Mouse (Mus musculus) midbrain, embryonic 12.5 days (tissue): ENCODE measurements around the gene Sgms2. TPM values are rescaled to one million over a fixed set of nuclear protein-coding genes. Genes with fewer than 3 reads are reported as not detected.

Experiments
- ATAC-seq: fragments of 200-750 bp; cut with Nextera tagmentation; 2 replicates; pipeline ENCODE4 v1.8.0; 2017; ENCODE audit warnings: low read depth, moderate TSS enrichment, moderate library complexity; ENCODE audit not compliant: low FRiP score
- H3K27ac ChIP-seq: fragments of 300-500 bp; sonication (generic); replicated peaks from 2 replicates; pipeline ENCODE4 v1.5.1; 2016; ENCODE audit warnings: mild to moderate bottlenecking
- H3K27me3 ChIP-seq: fragments of 300-500 bp; sonication (generic); 2 replicates; pipeline ENCODE4 v1.6.1; 2016; ENCODE audit warnings: mild to moderate bottlenecking
- H3K36me3 ChIP-seq: fragments of 300-500 bp; sonication (generic); 2 replicates; pipeline ENCODE4 v1.6.1; 2016
- H3K4me1 ChIP-seq: fragments of 300-500 bp; sonication (generic); 2 replicates; pipeline ENCODE4 v1.6.1; 2016
- H3K4me2 ChIP-seq: fragments of 300-500 bp; sonication (generic); replicated peaks from 2 replicates; pipeline ENCODE4 v1.6.1; 2016; ENCODE audit warnings: mild to moderate bottlenecking, moderate library complexity
- H3K4me3 ChIP-seq: fragments of 300-500 bp; sonication (generic); 2 replicates; pipeline ENCODE4 v1.5.1; 2016; ENCODE audit warnings: mild to moderate bottlenecking
- H3K9ac ChIP-seq: fragments of 300-500 bp; sonication (generic); replicated peaks from 2 replicates; pipeline ENCODE4 v1.6.1; 2016; ENCODE audit warnings: mild to moderate bottlenecking, moderate library complexity
- H3K9me3 ChIP-seq: fragments of 300-500 bp; sonication (generic); 2 replicates; pipeline ENCODE4 v1.6.1; 2016; ENCODE audit warnings: mild to moderate bottlenecking
- WGBS: fragments of 180-500 bp; shearing (Covaris S2); methylation state at CpG from one replicate; pipeline ENCODE4 v1.1.7; 2016; 5-methylcytosine and 5-hydroxymethylcytosine counted together
- polyA plus RNA-seq: library from polyadenylated mRNA; unstranded; fragments of >200 nt; fragmentation: Nextera tagmentation; extraction: Ambion mirVana; gene quantifications from 2 replicates; pipeline ENCODE4 v1.2.1, GENCODE M21; 2016

Sgms2 gene
- polyA plus RNA-seq, 1 experiment from 2014 or later = 1.4 TPM

DNA sequence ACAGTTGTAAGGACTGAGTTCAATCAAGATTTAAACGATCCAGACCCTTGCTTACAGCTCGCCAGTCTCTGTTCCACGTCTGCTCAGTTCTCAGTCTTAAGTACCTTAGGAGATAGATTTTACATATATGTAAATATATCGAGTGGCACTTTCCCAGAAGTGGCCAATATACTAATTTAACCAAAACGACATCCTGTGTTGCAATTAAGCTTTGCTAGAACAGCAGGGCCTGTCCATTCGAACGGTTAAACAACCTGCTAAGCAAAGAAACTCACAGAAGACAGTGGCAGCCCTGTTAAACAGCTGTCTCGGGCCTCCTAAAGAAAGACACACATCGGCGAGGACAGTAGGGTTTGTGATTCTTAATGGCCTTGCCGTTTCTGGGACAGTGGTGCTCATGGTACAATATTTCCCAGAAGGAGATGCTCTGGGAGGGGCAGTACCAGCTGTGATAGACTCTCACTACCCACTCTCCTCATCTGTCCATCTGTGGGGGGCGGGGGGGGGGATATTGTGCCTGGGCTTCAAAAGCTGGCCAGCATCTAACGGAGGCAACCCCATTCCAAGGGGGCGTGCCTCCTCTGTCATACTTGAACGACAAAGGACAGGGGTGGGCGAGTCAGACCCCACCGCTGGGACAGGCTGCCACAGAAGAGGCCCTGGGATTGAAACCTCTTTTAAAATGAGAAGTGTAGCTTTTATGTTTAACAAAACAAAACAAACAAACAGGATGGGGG, 9.1 kb downstream of the Sgms2 start:
- Histone ChIP-seq H3K9ac (no peak overlapping the region), H3K9me3 (no peaks in the 10 kb centered on the region)

DNA sequence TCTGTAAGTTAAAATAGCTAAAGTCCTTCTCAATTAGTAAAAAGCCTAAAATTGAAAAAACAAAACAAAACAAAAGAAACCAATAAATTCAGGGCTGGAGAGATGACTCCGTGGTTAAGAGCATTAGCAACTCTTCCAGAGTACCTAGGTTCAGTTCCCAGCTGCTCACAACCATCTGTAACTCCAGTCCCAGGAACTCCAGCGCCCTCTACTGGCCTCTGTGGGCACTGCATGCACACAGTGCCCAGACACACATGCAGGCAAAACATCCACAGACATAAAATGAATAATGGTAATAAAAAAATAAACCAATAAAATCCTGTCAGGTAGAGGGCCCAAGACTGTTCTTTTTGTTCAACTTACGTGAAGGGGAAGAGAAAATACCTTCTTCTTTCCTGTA, 10.6 kb downstream of the Sgms2 start:
- H3K4me1 ChIP-seq = no peaks in the 10 kb centered on the region
- H3K4me3 ChIP-seq = no peak overlapping the region
- H3K9ac ChIP-seq = no peak overlapping the region
- no peak overlapping the region for H3K27ac ChIP-seq
- no peaks in the 10 kb centered on the region for H3K36me3 ChIP-seq
- ATAC-seq = no peak
- no peaks in the 10 kb centered on the region for H3K27me3 ChIP-seq
- no peaks in the 10 kb centered on the region for H3K9me3 ChIP-seq
- no peak overlapping the region for H3K4me2 ChIP-seq
- WGBS = 64% methylated on average over 3 of the region's 3 CpGs

More for the DNA sequence above, 9.1 kb downstream of the Sgms2 start:
- Histone ChIP-seq H3K36me3 (no peaks in the 10 kb centered on the region), H3K27me3 (0 out of 2 replicates have a peak, but pooled peaks cover 2% of the 10 kb centered on the region), H3K4me2 (no peak overlapping the region), H3K27ac (no peak overlapping the region), H3K4me1 (no peaks in the 10 kb centered on the region), H3K4me3 (no peak overlapping the region)
- no peak for ATAC-seq
- 57% methylated on average over 17 of the region's 17 CpGs for WGBS

DNA sequence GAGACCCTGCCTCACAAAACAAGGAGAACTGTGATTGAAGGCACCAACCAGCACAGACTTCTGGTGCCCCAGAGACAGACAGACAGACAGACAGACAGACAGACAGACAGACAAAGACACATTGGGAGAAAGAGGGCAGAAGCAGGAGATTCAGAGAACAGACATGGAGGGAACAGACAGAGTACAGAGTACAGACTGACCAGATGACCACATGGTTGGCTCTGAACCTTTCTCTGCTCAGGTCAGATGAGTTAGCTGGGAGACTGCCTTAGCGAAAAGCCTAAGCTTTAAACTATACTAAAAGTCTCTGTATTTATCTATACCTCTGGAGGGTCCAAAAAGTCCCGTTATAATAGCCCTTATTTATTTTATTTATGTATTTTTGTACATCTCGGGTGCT, 11.8 kb downstream of the Sgms2 start:
- H3K9ac ChIP-seq = no peak overlapping the region
- ATAC-seq = no peak
- H3K36me3 ChIP-seq = no peaks in the 10 kb centered on the region
- WGBS = 88% methylated on average over 3 of the region's 3 CpGs
- no peaks in the 10 kb centered on the region for H3K4me1 ChIP-seq
- no peak overlapping the region for H3K4me3 ChIP-seq
- no peak overlapping the region for H3K4me2 ChIP-seq
- H3K27me3 ChIP-seq = no peaks in the 10 kb centered on the region
- H3K27ac ChIP-seq = no peak overlapping the region
- no peaks in the 10 kb centered on the region for H3K9me3 ChIP-seq

DNA sequence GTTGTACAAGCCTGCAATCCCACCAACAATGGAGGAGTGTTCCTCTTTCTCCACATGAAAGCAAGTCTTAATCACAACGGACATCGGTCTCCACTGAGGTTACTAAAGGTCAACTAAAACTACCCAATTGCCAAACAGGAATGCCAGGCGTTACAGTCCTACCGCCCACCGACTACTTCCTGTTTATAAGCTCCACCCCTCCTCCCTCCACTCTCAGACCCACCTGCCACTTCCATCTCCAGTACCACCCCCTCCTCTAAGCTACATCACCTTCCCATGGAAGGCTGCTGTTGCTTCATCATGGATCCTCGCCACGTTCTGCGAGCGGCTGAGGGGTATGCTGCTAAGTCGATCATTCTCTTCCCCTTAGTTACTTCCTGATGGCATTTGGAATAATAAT, 15.2 kb downstream of the Sgms2 start:
- Histone ChIP-seq H3K4me3 (no peak overlapping the region), H3K27ac (no peak overlapping the region), H3K36me3 (no peaks in the 10 kb centered on the region), H3K9me3 (no peaks in the 10 kb centered on the region), H3K27me3 (no peaks in the 10 kb centered on the region), H3K9ac (no peak overlapping the region), H3K4me2 (no peak overlapping the region), H3K4me1 (peaks cover 9% of the 10 kb centered on the region)
- no peak for ATAC-seq
- WGBS = 97% methylated on average over 10 of the region's 10 CpGs

DNA sequence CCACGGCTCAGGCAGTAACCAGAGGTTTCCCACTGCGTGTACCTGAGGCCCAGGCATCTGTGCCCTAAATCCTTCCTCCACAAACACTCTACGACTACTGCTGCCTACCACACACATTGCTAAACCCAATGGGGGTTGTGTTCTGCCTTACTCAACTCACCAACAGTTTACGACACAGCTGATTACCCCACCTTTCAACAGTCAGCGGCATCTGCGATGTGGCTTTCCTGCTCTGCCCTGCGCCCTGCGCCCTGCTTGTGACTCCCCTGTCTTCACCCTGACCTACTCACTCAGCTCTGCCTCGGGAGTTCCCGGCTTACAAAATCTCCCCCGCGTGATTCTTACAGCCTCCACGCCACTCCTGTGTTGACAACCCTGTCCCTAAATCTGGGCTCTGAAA, 16.7 kb downstream of the Sgms2 start:
- H3K4me2 ChIP-seq = no peak overlapping the region
- no peaks in the 10 kb centered on the region for H3K36me3 ChIP-seq
- no peak overlapping the region for H3K4me3 ChIP-seq
- ATAC-seq = no peak
- no peaks in the 10 kb centered on the region for H3K27me3 ChIP-seq
- H3K9ac ChIP-seq = no peak overlapping the region
- peaks cover 14% of the 10 kb centered on the region for H3K4me1 ChIP-seq
- no peak overlapping the region for H3K27ac ChIP-seq
- H3K9me3 ChIP-seq = no peaks in the 10 kb centered on the region
- 78% methylated on average over 13 of the region's 13 CpGs for WGBS

DNA sequence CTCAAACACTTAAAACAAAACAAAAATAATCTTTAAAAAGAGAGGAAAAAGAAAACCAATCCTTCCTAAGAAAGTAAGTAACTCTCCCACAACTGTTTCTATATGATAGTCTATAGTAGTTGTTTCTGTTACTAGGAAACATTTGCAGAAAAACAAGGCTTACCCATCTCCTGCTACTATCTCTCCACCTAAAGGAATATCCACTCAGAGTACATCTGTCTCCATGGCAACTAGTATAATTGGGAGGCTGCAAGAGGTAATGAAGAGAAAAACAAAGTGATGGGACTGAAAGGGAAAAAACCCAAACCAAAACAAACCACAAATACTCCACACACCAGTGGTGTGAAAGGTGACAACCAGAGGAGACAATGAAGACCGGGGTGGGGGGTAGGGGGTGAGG, 17.7 kb downstream of the Sgms2 start:
- H3K36me3 ChIP-seq = no peaks in the 10 kb centered on the region
- H3K27ac ChIP-seq = no peak overlapping the region
- no peaks in the 10 kb centered on the region for H3K9me3 ChIP-seq
- H3K4me2 ChIP-seq = no peak overlapping the region
- H3K9ac ChIP-seq = no peak overlapping the region
- ATAC-seq = no peak
- no peak overlapping the region for H3K4me3 ChIP-seq
- H3K27me3 ChIP-seq = no peaks in the 10 kb centered on the region
- peaks cover 14% of the 10 kb centered on the region for H3K4me1 ChIP-seq
- no CpG with 5 or more reads among the region's 1 CpGs for WGBS

DNA sequence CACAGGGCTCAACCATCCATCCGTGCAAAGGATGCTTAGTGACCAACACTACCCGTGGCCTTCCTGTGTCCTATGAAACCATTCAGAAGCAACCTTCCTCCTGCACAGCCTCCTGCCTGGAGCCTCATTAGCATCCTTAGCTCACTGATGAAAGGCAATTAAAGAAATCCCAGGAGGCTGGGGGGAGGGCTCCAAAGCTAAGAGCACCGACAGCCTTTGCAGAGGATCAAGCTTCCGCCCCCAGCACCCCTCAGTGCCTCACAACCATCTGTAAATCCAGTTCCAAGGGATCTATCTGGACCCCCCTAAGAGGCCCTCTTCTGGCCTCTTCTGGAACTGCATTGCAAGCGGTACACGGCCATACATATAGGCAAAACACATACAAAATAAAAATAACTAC, 19.4 kb downstream of the Sgms2 start:
- no peaks in the 10 kb centered on the region for H3K27me3 ChIP-seq
- H3K4me3 ChIP-seq = no peak overlapping the region
- H3K9me3 ChIP-seq = no peaks in the 10 kb centered on the region
- no peaks in the 10 kb centered on the region for H3K36me3 ChIP-seq
- H3K4me2 ChIP-seq = no peak overlapping the region
- peak; percentile 57 for ATAC-seq
- H3K9ac ChIP-seq = no peak overlapping the region
- 42% methylated on average over 6 of the region's 6 CpGs for WGBS
- H3K4me1 ChIP-seq = peaks cover 14% of the 10 kb centered on the region
- H3K27ac ChIP-seq = 0 out of 2 replicates have a peak overlapping the region, but pooled peaks have one; percentile 35

DNA sequence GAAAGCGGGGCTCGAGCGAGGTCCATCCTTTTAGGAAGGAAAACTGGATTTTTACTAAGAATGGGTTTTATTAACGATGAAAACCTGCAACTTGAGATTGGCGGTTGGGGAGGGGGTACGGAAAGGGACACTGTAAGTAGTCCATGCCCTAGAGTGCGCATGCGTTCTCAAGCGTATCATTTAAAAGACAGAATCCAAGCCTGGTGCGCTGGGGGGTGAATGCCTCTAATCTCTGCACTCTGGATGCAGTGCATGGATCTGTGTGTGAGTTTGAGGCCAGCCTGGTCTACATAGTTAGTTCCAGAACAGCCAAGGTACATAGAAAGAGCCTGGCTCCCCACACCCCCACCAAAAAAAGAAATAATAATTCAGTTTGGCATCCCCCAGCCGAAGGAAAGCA, 19.8 kb downstream of the Sgms2 start:
- H3K4me1 ChIP-seq = peaks cover 14% of the 10 kb centered on the region
- WGBS = 69% methylated on average over 11 of the region's 11 CpGs
- H3K9ac ChIP-seq = no peak overlapping the region
- H3K36me3 ChIP-seq = no peaks in the 10 kb centered on the region
- no peak overlapping the region for H3K4me3 ChIP-seq
- H3K9me3 ChIP-seq = no peaks in the 10 kb centered on the region
- ATAC-seq = peak; percentile 45
- H3K27ac ChIP-seq = 0 out of 2 replicates have a peak overlapping the region, but pooled peaks have one; percentile 35
- no peak overlapping the region for H3K4me2 ChIP-seq
- no peaks in the 10 kb centered on the region for H3K27me3 ChIP-seq

DNA sequence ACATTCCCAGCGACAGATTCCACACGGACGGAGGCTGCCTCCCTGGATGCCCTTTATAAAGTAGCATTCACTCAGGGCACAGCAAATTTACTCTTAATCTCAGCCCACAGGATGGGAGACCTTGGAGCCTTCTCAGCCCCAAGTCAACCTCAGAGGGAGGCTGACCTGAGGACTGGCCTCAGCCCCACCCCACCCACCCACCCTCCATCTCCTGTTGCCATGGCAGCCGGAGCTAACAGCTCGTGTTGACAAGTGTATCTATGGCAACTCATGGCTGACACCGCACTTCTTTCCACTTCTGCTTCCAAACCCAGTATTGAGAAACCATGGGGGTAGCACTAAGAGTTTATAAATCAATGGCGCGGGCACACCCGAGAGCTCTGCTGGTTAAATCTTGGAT, 20.4 kb downstream of the Sgms2 start:
- H3K36me3 ChIP-seq = no peaks in the 10 kb centered on the region
- no peak overlapping the region for H3K4me2 ChIP-seq
- ATAC-seq = peak; percentile 71
- H3K27ac ChIP-seq = 0 out of 2 replicates have a peak overlapping the region, but pooled peaks have one; percentile 20
- H3K9ac ChIP-seq = no peak overlapping the region
- H3K27me3 ChIP-seq = no peaks in the 10 kb centered on the region
- WGBS = 26% methylated on average over 9 of the region's 9 CpGs
- H3K9me3 ChIP-seq = no peaks in the 10 kb centered on the region
- H3K4me3 ChIP-seq = no peak overlapping the region
- H3K4me1 ChIP-seq = peaks cover 14% of the 10 kb centered on the region

DNA sequence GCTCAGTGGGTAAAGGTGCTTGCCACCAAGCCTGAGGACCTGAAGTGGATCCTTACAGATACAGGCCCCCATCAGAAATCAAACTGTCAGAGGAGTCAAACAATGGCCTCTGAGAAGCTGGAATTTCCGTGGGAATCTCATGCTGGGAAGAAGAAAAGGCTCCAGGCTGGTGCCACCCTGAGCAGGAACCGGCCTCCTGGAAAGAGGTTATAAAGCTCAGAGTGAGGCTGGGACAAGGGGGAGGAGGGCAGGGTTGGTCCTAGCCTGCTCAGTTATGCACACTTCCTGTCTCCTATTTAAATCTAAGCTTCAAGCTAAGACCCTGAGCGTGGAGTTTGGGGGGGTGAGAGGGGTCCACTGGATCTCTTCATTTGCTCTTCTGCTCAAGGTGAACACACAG, 21.6 kb downstream of the Sgms2 start:
- H3K9ac ChIP-seq = no peak overlapping the region
- H3K9me3 ChIP-seq = no peaks in the 10 kb centered on the region
- no peaks in the 10 kb centered on the region for H3K27me3 ChIP-seq
- WGBS = 8% methylated on average over 3 of the region's 3 CpGs
- H3K27ac ChIP-seq = no peak overlapping the region
- H3K4me1 ChIP-seq = peaks cover 14% of the 10 kb centered on the region
- ATAC-seq = no peak
- no peak overlapping the region for H3K4me3 ChIP-seq
- no peaks in the 10 kb centered on the region for H3K36me3 ChIP-seq
- H3K4me2 ChIP-seq = no peak overlapping the region

DNA sequence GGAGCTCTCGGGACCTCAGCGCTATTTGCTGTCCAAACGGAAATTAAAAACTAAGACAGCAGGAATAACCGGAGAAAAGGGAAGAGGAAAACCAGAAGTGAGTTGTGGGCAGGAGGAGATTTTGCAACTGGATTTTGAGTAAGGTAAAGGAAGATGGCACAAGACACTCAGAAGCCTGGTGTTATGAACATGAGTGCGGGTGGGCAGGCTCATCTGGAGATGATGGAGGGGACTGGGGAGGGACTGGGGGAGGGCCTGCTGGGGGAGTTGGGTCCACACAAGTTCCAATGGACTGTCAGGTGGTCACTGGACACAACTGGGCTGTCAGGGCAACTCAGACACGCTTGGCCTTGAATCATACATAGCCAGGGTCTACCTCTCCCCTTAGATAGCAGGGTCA, 24.8 kb downstream of the Sgms2 start:
- Histone ChIP-seq H3K27ac (no peak overlapping the region), H3K27me3 (no peaks in the 10 kb centered on the region), H3K9ac (no peak overlapping the region), H3K4me3 (no peak overlapping the region), H3K4me1 (peaks cover 8% of the 10 kb centered on the region), H3K36me3 (no peaks in the 10 kb centered on the region), H3K4me2 (no peak overlapping the region), H3K9me3 (no peaks in the 10 kb centered on the region)
- no peak for ATAC-seq
- 93% methylated on average over 6 of the region's 6 CpGs for WGBS

DNA sequence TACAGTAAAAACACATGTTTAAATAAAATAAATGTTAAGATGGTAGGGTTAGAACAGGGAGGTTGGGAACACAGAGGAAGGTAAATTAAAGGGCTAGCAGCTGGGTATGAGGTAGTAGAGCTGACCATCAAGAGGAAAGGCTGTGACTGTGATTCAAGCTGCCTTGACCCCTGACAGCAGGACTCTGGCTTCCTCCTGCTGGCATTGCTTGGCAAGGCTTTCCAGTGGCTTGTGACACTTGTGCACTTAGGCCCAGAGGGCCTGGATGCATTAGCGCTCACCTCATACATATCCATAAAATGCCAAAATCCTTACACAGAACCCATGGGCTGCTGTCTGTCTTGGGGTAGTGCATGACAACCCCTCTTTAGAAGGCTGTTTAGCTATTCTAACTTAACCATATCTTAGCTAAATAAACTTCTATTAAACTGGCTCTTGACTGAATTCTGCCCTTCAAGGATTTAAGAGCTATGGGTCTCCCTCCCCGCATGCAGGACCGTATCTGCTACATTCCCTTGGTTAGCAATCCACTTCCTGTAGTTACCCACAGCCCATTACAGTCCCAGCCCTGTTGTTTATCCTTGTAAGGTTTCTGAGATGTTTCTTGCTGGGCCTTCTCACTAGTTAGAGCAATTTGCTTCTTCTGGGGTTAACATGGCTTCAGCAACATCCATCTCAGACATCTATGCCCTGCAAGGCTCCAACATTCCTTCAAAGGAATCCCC, 25.5 kb downstream of the Sgms2 start:
- Histone ChIP-seq H3K27ac (no peak overlapping the region), H3K36me3 (no peaks in the 10 kb centered on the region), H3K9ac (no peak overlapping the region), H3K4me2 (no peak overlapping the region), H3K4me1 (peaks cover 2% of the 10 kb centered on the region), H3K4me3 (no peak overlapping the region), H3K27me3 (no peaks in the 10 kb centered on the region), H3K9me3 (no peaks in the 10 kb centered on the region)
- no peak for ATAC-seq
- WGBS = 85% methylated on average over 3 of the region's 3 CpGs
